Mouse (Mus musculus): ENCODE measurements around the gene Olfr738.

The Olfr738 gene

DNA sequence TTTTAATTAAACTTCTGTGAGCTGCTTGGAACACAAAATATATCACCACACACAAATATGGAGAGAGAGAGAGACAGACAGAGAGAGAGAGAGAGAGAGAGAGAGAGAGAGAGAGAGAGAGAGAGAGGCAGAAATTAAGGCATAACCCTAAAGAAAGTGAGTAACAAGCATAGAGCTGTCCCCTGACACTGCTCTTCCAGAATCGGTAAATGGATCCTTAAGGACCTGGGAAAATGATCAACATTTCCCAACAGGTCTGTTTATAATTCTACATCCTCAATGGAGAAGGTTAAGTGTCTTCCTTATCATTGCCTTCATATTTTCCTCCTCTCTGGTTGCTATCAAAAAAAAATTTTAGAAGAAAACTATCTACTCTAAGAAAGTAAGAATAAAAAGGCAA lies at the start of gene Olfr738:
Olfr738 (plus strand) TSS at position 301 of the 400 bp plus-strand sequence.
- DNase-seq (ENCODE audit: low spot score in 2 of 2): no peak

DNA sequence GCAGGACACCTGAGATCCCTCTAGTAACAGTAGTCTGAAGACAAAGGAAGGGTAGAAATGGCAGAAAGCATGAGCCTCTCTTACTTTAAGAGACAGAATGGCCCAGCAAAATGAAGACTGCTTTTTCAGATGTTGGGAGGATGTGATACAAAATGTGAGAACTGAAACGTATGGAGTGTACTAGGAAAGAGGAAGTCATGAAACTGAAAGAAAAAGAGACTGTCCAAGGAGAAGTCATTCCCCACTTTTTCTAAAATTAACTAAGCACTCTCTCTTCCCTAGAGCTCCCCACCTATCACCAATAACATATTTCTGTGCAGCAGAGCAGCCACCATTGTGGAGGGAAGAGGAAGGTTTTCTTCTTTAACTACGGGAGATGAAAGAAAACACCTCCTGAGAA lies 49.8 kb upstream of the Olfr738 start, which contains the start of gene Tlr11:
Tlr11 (plus strand) TSS at position 322 of the 400 bp plus-strand sequence.
- no peak for DNase-seq (ENCODE audit: low spot score in 2 of 2)

DNA sequence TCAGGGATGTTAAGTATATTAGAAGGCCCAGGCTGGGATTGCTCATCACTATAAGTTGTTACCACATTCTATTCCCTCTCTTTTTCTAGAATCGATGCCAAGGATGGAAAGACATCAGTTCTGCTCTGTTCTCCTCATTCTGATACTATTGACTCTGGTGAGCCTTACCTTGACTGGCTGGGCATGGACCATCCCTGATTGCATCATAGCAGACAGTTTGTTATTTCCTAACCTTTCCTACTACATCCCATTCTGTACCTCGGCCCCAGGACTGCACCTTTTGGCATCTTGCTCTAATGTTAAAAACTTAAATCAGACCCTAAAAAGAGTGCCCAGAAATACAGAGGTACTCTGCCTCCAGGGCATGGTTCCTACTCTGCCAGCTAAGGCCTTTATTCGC lies 46.9 kb upstream of the Olfr738 start:
- DNase-seq (ENCODE audit: low spot score in 2 of 2): no peak

DNA sequence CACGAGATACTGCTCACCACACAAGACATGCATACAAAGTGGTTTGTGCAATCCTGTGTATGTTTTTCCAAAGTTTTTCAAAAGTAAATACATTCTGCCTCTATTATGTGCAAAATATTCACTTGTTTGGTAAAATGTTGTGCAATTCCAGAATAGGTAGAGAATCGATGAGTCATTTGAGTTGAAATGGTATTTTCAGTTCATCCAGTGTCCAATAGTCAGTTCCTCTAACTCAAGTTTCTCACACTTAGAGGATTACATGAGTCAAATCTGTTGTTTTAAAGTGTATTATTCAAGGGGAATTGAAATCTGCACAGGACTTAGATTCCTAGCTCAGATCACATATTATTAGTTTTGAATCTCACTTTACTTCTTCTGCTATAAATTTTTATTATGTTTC lies 43.8 kb upstream of the Olfr738 start:
- no peak for DNase-seq (ENCODE audit: low spot score in 2 of 2)

DNA sequence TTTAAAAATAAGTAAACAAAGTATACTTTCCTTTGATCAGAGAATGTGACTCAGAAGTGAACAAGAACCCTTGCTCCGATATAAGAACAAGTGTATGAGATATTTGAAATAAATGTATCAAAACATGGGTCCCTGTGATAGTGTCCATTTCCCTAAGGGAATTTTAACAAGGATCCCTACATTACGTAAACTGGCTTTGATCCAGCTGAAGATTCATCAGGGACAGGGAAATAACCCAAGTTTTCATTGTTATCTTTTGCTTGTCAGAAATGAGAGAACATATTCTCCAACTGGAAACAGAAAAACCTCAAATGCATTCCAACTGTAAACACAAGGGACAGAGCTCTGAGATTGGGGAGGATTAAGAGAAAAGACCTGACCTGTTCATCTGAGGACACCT lies 26.5 kb upstream of the Olfr738 start, which contains the start of gene Olfr736:
Olfr736 (plus strand) TSS at position 301 of the 400 bp plus-strand sequence.
- DNase-seq (ENCODE audit: low spot score in 2 of 2): no peak

DNA sequence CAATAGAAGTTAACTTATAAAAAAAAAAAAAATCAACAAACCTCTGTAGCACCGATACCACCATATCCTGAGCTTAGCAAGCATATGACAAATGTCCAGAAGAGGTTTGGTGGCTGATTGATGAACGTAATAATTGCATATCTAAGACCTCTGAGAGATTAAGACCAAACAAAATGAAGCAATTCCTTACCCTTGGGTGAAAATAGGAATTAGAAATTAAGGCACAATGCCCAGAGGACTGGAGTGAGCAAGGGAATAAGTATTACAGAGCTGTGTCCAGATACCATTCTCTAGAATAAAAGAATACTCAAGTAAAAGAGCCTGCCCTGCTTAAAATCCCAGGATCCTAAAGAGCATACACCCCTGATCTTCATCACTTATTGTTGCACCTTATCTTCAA lies 11.0 kb downstream of the Olfr738 start, which contains the start of gene Olfr739:
Olfr739 (plus strand) TSS at position 301 of the 400 bp plus-strand sequence.
- no peak for DNase-seq (ENCODE audit: low spot score in 2 of 2)

DNA sequence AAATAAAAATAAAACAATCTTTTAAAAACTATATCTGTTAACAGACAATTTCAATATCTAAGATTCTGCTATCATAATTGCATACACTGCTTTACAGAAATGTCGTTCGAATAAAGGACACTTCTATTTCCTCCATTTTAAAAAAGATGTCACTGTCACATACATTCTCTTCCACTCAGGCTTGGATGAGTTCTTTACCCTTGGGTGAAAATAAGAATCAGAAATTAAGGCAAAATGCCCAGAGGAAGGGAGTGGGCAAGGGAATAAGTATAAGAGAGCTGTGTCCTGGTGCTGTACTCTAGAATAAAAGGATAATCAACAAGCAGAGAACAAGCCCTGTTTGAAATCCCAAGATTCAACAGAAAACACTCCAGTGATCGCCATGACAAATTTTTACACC lies 37.9 kb downstream of the Olfr738 start, which contains the start of gene Olfr740:
Olfr740 (plus strand) TSS at position 301 of the 400 bp plus-strand sequence.
- DNase-seq (ENCODE audit: low spot score in 2 of 2): no peak

Measured in urinary bladder, postnatal 36 days (tissue).